7 mouse cellular contexts compared by ENCODE assay signal in genomic region chr14:71276309-71276791, GRCm38 (mm10).
DNase-seq lines count a peak whose midpoint lies in the region; ATAC-seq and TF ChIP-seq lines count a peak whose summit lies in the region.

No protein-coding gene starts in this region.

- ATAC-seq in intestine, postnatal 0 days, result no peak
- no peak for ATAC-seq in inflammation-experienced regulatory T-cells, adult 6 months

- H3K9ac ChIP-seq in intestine, postnatal 0 days (ENCODE audit: low read depth, low read length), result no peak overlapping the region; the same call in 1 of the 2 replicates

- no peak overlapping the region for H3K4me2 ChIP-seq in intestine, postnatal 0 days (replicated peaks; ENCODE audit: low read depth)

- no peak overlapping the region for H3K4me3 ChIP-seq in intestine, postnatal 0 days (ENCODE audit: low read depth, low read length)

- no peaks in the 10 kb centered on the region for H3K9me3 ChIP-seq in intestine, postnatal 0 days (ENCODE audit: control insufficient read depth)

- no peaks in the 10 kb centered on the region for H3K36me3 ChIP-seq in intestine, postnatal 0 days (ENCODE audit: control insufficient read depth, insufficient read depth)

- WGBS in intestine, postnatal 0 days, result 53% methylated on average over 12 of the region's 12 CpGs

- no peaks in the 10 kb centered on the region for H3K4me1 ChIP-seq in intestine, postnatal 0 days (replicated peaks; ENCODE audit: control insufficient read depth, insufficient read depth, low read length)

- no peak for TF ChIP-seq CTCF in intestine, postnatal 0 days (IDR thresholded peaks at IDR 0.05; ENCODE audit: low read depth)

- peak; percentile 32 for DNase-seq in kidney, postnatal 10 days
- no peak for DNase-seq in kidney, adult 8-10 months
- DNase-seq in brain, adult 2 months (ENCODE audit: low read depth, low spot score), result peak; percentile 28
- peak; percentile 29 for DNase-seq in forelimb bud, embryonic 11.5 days (ENCODE audit: low read depth, low spot score)
- peak; percentile 48 for DNase-seq in lung, postnatal 10 days

- H3K27me3 ChIP-seq in intestine, postnatal 0 days (replicated peaks; ENCODE audit: control insufficient read depth, insufficient read depth, low read length), result no peaks in the 10 kb centered on the region

- H3K27ac ChIP-seq in intestine, postnatal 0 days (ENCODE audit: low read depth, low read length), result no peak overlapping the region

Comparison
In these comparisons a context has a peak if more than half of its experiments do, and no peak if none do; other contexts are left out.
1. DNase-seq: peak in kidney, postnatal 10 days (single experiment), brain, adult 2 months (single experiment), forelimb bud, embryonic 11.5 days (single experiment) and lung, postnatal 10 days (single experiment); none in kidney, adult 8-10 months (0 of 2).